Mouse (Mus musculus): Measurements from ENCODE around the gene Zbtb24.

- TF ChIP-seq POLR2A (IDR thresholded peaks at IDR 0.05; ENCODE audit: borderline replicate concordance, control insufficient read depth, low read depth, low read length) (no peak), CTCF (IDR thresholded peaks at IDR 0.05; ENCODE audit: control insufficient read depth, insufficient read depth, low read length) (no peak)
Observed at GRCm38 (mm10) chr10:41467325-41467724, 17.1 kb downstream of the Zbtb24 start.

All from bone marrow, adult 2 months (tissue).